Comparison of ENCODE assay signal across 24 mouse cellular contexts in genomic region chr11:119947426-119947825, GRCm38 (mm10). TPM values are rescaled to one million over a fixed set of nuclear protein-coding genes. Genes with fewer than 3 reads are reported as not detected.
DNase-seq lines count a peak whose midpoint lies in the region; ATAC-seq and TF ChIP-seq lines count a peak whose summit lies in the region.
"Had no signal": no experiment of that assay in that cellular context is flagged by ENCODE, and none has a peak within 500 bp of the region (broad histone marks: within the 10 kb centered on the region; RNA-seq: fewer than 3 reads in every experiment).

No protein-coding gene starts in this region.

- peaks cover 45% of the 10 kb centered on the region for H3K4me1 ChIP-seq in liver, embryonic 12.5 days
- peaks cover 49% of the 10 kb centered on the region for H3K4me1 ChIP-seq in olfactory bulb, adult 2 months (ENCODE audit: control insufficient read depth, insufficient read depth, low read length)

- no peak overlapping the region; the same call in 1 of the 2 replicates for H3K27ac ChIP-seq in layer of hippocampus, adult 2 months
- H3K27ac ChIP-seq in liver, embryonic 12.5 days, result no peak overlapping the region
- H3K27ac ChIP-seq in olfactory bulb, adult 2 months (ENCODE audit: insufficient read depth, low read depth, low read length), result peak overlapping the region; percentile 66
- H3K27ac ChIP-seq: forebrain, embryonic 10.5 days; forebrain, embryonic 13.5 days; gastrocnemius, adult 2 months; heart, embryonic 15.5 days; hindbrain, embryonic 10.5 days; hindbrain, embryonic 13.5 days had no signal

- no peak for DNase-seq in layer of hippocampus, adult 2 months (ENCODE audit: low spot score in 2 of 2)
- no peak for DNase-seq in layer of hippocampus, postnatal 36 days
- no peak for DNase-seq in liver
- no peak for DNase-seq in gastrocnemius, adult 18-20 months (ENCODE audit: low spot score)
- DNase-seq: adrenal gland, adult 8-10 months; adrenal gland, postnatal 25 days; cerebellum, adult 18-20 months; cerebellum, adult 9-10 months; cerebellum, postnatal 14 days; gastrocnemius, adult 2 months; gastrocnemius, postnatal 14 days; heart, adult 11 months; heart, postnatal 36 days had no signal

- no peaks in the 10 kb centered on the region for H3K9me3 ChIP-seq in liver, embryonic 12.5 days (replicated peaks)
- H3K9me3 ChIP-seq: forebrain, embryonic 10.5 days; forebrain, embryonic 13.5 days; heart, embryonic 12.5 days; heart, embryonic 15.5 days; hindbrain, embryonic 10.5 days; hindbrain, embryonic 13.5 days had no signal

- no peaks in the 10 kb centered on the region for H3K36me3 ChIP-seq in liver, embryonic 12.5 days
- H3K36me3 ChIP-seq: forebrain, embryonic 10.5 days; heart, embryonic 12.5 days; heart, embryonic 15.5 days; hindbrain, embryonic 10.5 days; hindbrain, embryonic 13.5 days had no signal

- H3K4me2 ChIP-seq in liver, embryonic 12.5 days, result peak overlapping the region; percentile 9; the same call in 1 of the 2 replicates
- H3K4me2 ChIP-seq: forebrain, embryonic 13.5 days; heart, embryonic 12.5 days; heart, embryonic 15.5 days; hindbrain, embryonic 13.5 days had no signal

- no peak overlapping the region for H3K9ac ChIP-seq in liver, embryonic 12.5 days
- H3K9ac ChIP-seq: forebrain, embryonic 13.5 days; heart, embryonic 15.5 days; hindbrain, embryonic 13.5 days had no signal

- no peak for ATAC-seq in liver, embryonic 12.5 days
- ATAC-seq: activated CD4-positive, CD25-positive, alpha-beta regulatory T cell, adult 4 months; forebrain, embryonic 13.5 days; forebrain, embryonic 16.5 days; hindbrain, embryonic 16.5 days had no signal

- peak overlapping the region; percentile 20; the same call in 1 of the 2 replicates for H3K4me3 ChIP-seq in layer of hippocampus, adult 2 months
- H3K4me3 ChIP-seq in liver, embryonic 12.5 days, result no peak overlapping the region
- H3K4me3 ChIP-seq in olfactory bulb, adult 2 months (ENCODE audit: insufficient read depth, low read depth, low read length), result no peak overlapping the region
- H3K4me3 ChIP-seq: forebrain, embryonic 10.5 days; forebrain, embryonic 13.5 days; gastrocnemius, adult 2 months; heart, embryonic 12.5 days; heart, embryonic 15.5 days; hindbrain, embryonic 10.5 days; hindbrain, embryonic 13.5 days had no signal

- no peak for TF ChIP-seq CTCF in layer of hippocampus, adult 2 months (conservative IDR thresholded peaks at IDR 0.05)
- TF ChIP-seq CTCF in olfactory bulb, adult 2 months (IDR thresholded peaks at IDR 0.05; ENCODE audit: insufficient read depth, low read depth, low read length), result no peak

- peaks cover 24% of the 10 kb centered on the region for H3K27me3 ChIP-seq in liver, embryonic 12.5 days (replicated peaks)

- WGBS in liver, embryonic 12.5 days (ENCODE audit: insufficient replicate concordance), result 91% methylated on average over 1 of the region's 1 CpGs
- 79% methylated on average over 1 of the region's 1 CpGs for WGBS in olfactory bulb, adult 2 months

- TF ChIP-seq POLR2A in olfactory bulb, adult 2 months (IDR thresholded peaks at IDR 0.05; ENCODE audit: insufficient read depth, low read depth, low read length), result no peak

RNA-seq across cellular contexts. Expression of gene Baiap2, which starts 4.9 kb away (rescaled TPM):
- total RNA-seq in layer of hippocampus, adult 2 months (2021), result 100 to 1,000 TPM; 244 to 257 TPM
- 100 to 1,000 TPM; 246 to 257 TPM for total RNA-seq in layer of hippocampus, postnatal 36 days (2021)
- polyA plus RNA-seq in liver, embryonic 12.5 days (2016; fragmentation: Nextera tagmentation; extraction: Ambion mirVana), result 6.2 and 7.0 TPM in 2 replicates
- polyA plus RNA-seq in olfactory bulb, adult 2 months (2012; ENCODE audit: insufficient read depth, insufficient read length, low replicate concordance, missing spikeins), result not detected in 2 replicates
- 1 to 10 TPM; 1.1 to 1.9 TPM for total RNA-seq in gastrocnemius, adult 18-20 months (2021)

RNA-seq across cellular contexts. Expression of gene Chmp6, which starts 34.2 kb away (rescaled TPM):
- 10 to 100 TPM; 34.7 to 45.9 TPM for total RNA-seq in layer of hippocampus, adult 2 months (2021)
- total RNA-seq in layer of hippocampus, postnatal 36 days (2021), result 10 to 100 TPM; 33.3 to 38.4 TPM
- 45.9 and 48.6 TPM in 2 replicates for polyA plus RNA-seq in liver, embryonic 12.5 days (2016; fragmentation: Nextera tagmentation; extraction: Ambion mirVana)
- not detected in 2 replicates for polyA plus RNA-seq in olfactory bulb, adult 2 months (2012; ENCODE audit: insufficient read depth, insufficient read length, low replicate concordance, missing spikeins)
- 10 to 100 TPM; 32.7 to 33.3 TPM for total RNA-seq in gastrocnemius, adult 18-20 months (2021)

Comparison
In these comparisons a context has a peak if more than half of its experiments do, and no peak if none do; other contexts are left out.
1. RNA of gene Baiap2, which starts 4.9 kb away (total RNA-seq): 246 to 257 TPM in layer of hippocampus, postnatal 36 days and 244 to 257 TPM in layer of hippocampus, adult 2 months; 1.1 to 1.9 TPM in gastrocnemius, adult 18-20 months; every median in the first group is over 10 times any median in the second.